Mouse (Mus musculus): ENCODE results near the gene Atr. TPM values are rescaled to one million over a fixed set of nuclear protein-coding genes. Genes with fewer than 3 reads are reported as not detected.
"Not testable (repeated sequence)": the region's sequence is repeated elsewhere in the genome, so short reads cannot be mapped to it uniquely, and the experiment has no call there.

Atr gene
- polyA plus RNA-seq, 1 experiment from 2014 or later = 22.6 TPM

GRCm38 (mm10) chr9:95954585-95955461 is 97.4 kb downstream of the Atr start, which contains the start of gene Xrn1:
Gene Xrn1, plus strand, starts transcription at chr9:95954760.
- Histone ChIP-seq H3K9me3 (replicated peaks) (no peaks in the 10 kb centered on the region), H3K27ac (peak within 1 kb of the TSS; percentile 97), H3K36me3 (peaks cover 33% of the 10 kb centered on the region), H3K4me3 (peak within 1 kb of the TSS; percentile 89), H3K27me3 (ENCODE audit: low read depth, poor library complexity, severe bottlenecking) (no peaks in the 10 kb centered on the region), H3K4me1 (no peaks in the 10 kb centered on the region)
- DNase-seq (ENCODE audit: low spot score) = peak; percentile 94
- WGBS = under 1% methylated on average over 57 of the region's 57 CpGs

DNA sequence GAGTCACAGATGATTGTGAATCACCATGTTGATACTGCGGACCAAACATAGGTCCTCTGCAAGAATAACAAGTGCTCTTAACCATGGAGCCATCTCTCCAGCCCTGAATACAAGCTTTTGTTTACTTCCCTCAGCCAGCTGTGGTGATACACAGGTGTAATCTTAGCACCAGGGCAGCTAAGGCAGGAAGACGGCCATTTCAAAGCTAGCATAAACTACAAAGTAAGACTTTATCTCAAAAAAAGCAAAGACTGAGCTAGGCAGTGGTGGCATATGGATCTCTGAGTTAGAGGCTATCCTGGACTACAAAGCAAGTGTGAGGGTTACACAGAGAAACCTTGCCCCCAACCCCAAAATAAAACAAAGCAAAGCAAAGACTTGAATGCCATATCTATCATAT is 100.2 kb downstream of the Atr start:
- Histone ChIP-seq H3K36me3 (peaks cover 32% of the 10 kb centered on the region), H3K4me3 (no peak overlapping the region), H3K4me1 (no peaks in the 10 kb centered on the region), H3K27ac (no peak overlapping the region), H3K27me3 (ENCODE audit: low read depth, poor library complexity, severe bottlenecking) (no peaks in the 10 kb centered on the region), H3K9me3 (replicated peaks) (no peaks in the 10 kb centered on the region)
- no peak for DNase-seq (ENCODE audit: low spot score)
- WGBS = 89% methylated on average over 2 of the region's 2 CpGs

- Histone ChIP-seq H3K9me3 (replicated peaks) (no peaks in the 10 kb centered on the region), H3K4me1 (no peaks in the 10 kb centered on the region), H3K27ac (no peak overlapping the region), H3K36me3 (peaks cover 32% of the 10 kb centered on the region), H3K27me3 (ENCODE audit: low read depth, poor library complexity, severe bottlenecking) (no peaks in the 10 kb centered on the region), H3K4me3 (no peak overlapping the region)
- no peak for DNase-seq (ENCODE audit: low spot score)
- 93% methylated on average over 7 of the region's 7 CpGs for WGBS
These were observed 100.8 kb downstream of the Atr start for GRCm38 (mm10) chr9:95958041-95958730.

DNA sequence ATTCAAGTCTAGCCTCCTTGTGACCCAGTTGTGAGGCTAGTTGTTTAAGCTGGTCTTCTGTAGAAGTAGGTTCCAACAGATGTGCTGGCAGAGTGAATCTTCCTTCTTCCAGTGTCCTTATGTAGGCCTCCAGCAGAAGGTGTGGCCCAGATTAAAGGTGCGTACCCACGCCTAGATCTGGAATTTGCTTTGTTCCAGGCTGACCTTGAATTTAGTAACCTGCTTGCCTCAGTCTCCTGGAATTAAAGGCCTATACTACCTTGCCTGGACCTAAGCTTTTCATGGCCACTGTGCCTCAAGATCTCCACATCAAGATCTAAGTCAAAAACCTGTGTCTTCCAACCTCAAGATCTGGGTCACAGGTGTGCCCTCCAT is 101.3 kb downstream of the Atr start:
- not testable (repeated sequence) for H3K4me1 ChIP-seq; H3K27me3 ChIP-seq (ENCODE audit: low read depth, poor library complexity, severe bottlenecking); DNase-seq (ENCODE audit: low spot score); H3K27ac ChIP-seq; H3K4me3 ChIP-seq; H3K9me3 ChIP-seq (replicated peaks)
- WGBS = 98% methylated on average over 2 of the region's 2 CpGs
- peaks cover 32% of the 10 kb centered on the region for H3K36me3 ChIP-seq

- DNase-seq (ENCODE audit: low spot score) = no peak
- no peaks in the 10 kb centered on the region for H3K9me3 ChIP-seq (replicated peaks)
- H3K36me3 ChIP-seq = peaks cover 36% of the 10 kb centered on the region
- 93% methylated on average over 6 of the region's 6 CpGs for WGBS
- no peaks in the 10 kb centered on the region for H3K27me3 ChIP-seq (ENCODE audit: low read depth, poor library complexity, severe bottlenecking)
- H3K27ac ChIP-seq = no peak overlapping the region
- H3K4me3 ChIP-seq = no peak overlapping the region
- H3K4me1 ChIP-seq = no peaks in the 10 kb centered on the region
These were observed 101.8 kb downstream of the Atr start for GRCm38 (mm10) chr9:95959246-95959645.

DNA sequence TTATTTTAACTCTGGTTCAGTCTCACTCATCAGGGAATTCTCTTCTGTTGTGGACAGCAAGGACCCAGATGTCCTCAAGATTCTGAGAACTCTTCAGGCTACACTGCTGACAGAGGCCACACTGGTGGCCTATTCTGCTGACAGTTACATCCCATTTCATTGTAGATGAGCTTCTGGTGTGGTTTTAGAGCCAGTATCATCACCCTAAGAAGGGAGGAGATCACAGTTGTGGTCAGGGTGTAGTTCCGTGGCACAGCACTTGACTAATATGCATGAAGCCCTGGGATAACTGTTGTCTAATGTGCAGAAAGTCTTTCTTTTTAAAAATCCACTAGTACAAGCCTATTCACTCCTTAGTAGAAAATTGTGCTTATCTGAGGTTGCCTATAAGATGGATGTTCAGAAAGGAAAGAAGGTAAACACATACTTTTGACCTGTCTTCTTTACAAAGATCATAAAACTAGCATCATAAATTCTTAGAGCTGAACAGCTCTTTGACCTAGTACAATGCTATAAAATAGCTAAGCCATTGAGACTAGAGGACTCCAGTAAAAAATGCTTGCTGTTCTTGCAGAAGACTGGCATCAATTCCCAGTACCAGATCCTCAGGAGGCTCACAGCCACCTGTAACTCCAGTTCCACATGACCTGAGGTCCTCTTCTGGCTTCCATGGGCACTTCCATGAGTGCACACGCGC is 102.5 kb downstream of the Atr start:
- Histone ChIP-seq H3K4me1 (no peaks in the 10 kb centered on the region), H3K36me3 (peaks cover 42% of the 10 kb centered on the region), H3K27me3 (ENCODE audit: low read depth, poor library complexity, severe bottlenecking) (no peaks in the 10 kb centered on the region), H3K9me3 (replicated peaks) (no peaks in the 10 kb centered on the region), H3K27ac (no peak overlapping the region), H3K4me3 (no peak overlapping the region)
- DNase-seq (ENCODE audit: low spot score) = no peak
- WGBS = 95% methylated on average over 3 of the region's 3 CpGs

DNA sequence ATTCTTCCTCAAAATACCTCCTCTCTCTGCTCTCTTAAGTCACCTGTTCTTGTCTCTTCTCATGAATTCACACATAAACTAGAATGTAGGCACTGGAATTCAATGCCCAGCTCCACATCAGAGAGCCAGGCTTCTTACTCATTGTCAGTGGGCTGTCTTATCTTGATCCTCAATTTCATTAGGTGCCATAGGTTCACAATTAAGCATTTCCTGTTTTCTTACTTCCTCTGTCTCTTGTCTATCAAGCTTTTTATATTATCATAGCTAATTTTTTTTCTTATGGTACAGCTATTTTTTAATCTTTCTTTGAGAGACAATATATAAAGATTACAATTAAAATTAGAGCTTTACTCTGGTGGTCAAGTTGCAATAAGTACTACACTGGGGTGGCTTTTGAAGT is 103.7 kb downstream of the Atr start:
- Histone ChIP-seq H3K27me3 (ENCODE audit: low read depth, poor library complexity, severe bottlenecking) (no peaks in the 10 kb centered on the region), H3K4me3 (no peak overlapping the region), H3K4me1 (no peaks in the 10 kb centered on the region), H3K36me3 (peaks cover 54% of the 10 kb centered on the region), H3K27ac (no peak overlapping the region), H3K9me3 (replicated peaks) (no peaks in the 10 kb centered on the region)
- no peak for DNase-seq (ENCODE audit: low spot score)

DNA sequence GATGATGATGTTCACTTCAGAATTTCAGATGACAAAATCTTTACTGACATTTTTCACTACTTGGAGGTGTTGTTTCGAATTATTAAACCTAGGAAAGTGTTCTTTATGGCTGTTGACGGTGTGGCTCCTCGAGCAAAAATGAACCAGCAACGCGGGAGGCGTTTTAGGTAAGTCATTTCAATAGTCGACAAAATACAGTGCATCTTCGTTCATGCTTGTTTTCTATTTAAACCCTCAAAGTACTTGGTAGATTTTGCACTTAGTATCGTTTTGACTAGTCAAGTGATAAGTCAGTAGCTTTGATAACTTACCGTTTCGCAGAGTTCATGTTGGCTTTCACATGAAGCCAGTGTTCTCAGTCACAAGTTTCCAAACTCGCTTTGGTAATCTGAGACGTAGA is 106.6 kb downstream of the Atr start:
- Histone ChIP-seq H3K27me3 (ENCODE audit: low read depth, poor library complexity, severe bottlenecking) (no peaks in the 10 kb centered on the region), H3K27ac (no peak overlapping the region), H3K4me1 (no peaks in the 10 kb centered on the region), H3K4me3 (no peak overlapping the region), H3K9me3 (replicated peaks) (no peaks in the 10 kb centered on the region), H3K36me3 (peaks cover 54% of the 10 kb centered on the region)
- WGBS = 93% methylated on average over 13 of the region's 13 CpGs
- DNase-seq (ENCODE audit: low spot score) = no peak

- 91% methylated on average over 2 of the region's 2 CpGs for whole genome bisulfite sequencing
- H3K27ac ChIP-seq = no peak overlapping the region
- H3K4me3 ChIP-seq = no peak overlapping the region
- no peaks in the 10 kb centered on the region for H3K4me1 ChIP-seq
- peaks cover 86% of the 10 kb centered on the region for H3K36me3 ChIP-seq
- no peaks in the 10 kb centered on the region for H3K27me3 ChIP-seq (ENCODE audit: low read depth, poor library complexity, severe bottlenecking)
- no peak for DNase-seq (ENCODE audit: low spot score)
- H3K9me3 ChIP-seq (replicated peaks) = no peaks in the 10 kb centered on the region
These were observed 120.9 kb downstream of the Atr start for GRCm38 (mm10) chr9:95978279-95978678.

DNA sequence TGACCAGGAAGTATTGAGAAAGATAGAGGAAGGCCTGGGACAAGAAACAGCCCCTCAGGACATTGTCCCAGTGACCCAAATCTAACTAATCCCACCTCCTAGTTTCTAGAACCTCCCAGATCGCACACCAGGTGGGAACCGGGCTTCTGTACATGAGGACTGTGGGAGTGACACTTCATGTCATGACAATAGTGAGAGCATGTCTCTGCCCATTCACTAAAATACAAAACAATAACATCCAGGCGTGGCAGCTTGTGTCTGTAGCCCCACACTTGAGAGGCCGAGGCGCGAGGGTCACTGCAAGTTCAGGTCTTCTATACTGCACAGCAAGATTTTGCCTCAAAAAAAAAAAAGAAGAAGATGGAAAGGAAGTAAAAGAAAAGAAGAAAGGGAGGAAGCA is 122.5 kb downstream of the Atr start:
- H3K27ac ChIP-seq = no peak overlapping the region
- no peaks in the 10 kb centered on the region for H3K4me1 ChIP-seq
- DNase-seq (ENCODE audit: low spot score) = no peak
- 93% methylated on average over 6 of the region's 6 CpGs for WGBS
- no peak overlapping the region for H3K4me3 ChIP-seq
- H3K27me3 ChIP-seq (ENCODE audit: low read depth, poor library complexity, severe bottlenecking) = no peaks in the 10 kb centered on the region
- no peaks in the 10 kb centered on the region for H3K9me3 ChIP-seq (replicated peaks)
- H3K36me3 ChIP-seq = peaks cover 89% of the 10 kb centered on the region

GRCm38 (mm10) chr9:95992255-95992654 is 134.9 kb downstream of the Atr start:
- Histone ChIP-seq H3K4me1 (no peaks in the 10 kb centered on the region), H3K27me3 (ENCODE audit: low read depth, poor library complexity, severe bottlenecking) (no peaks in the 10 kb centered on the region), H3K36me3 (peaks cover 87% of the 10 kb centered on the region), H3K27ac (no peak overlapping the region), H3K9me3 (replicated peaks) (no peaks in the 10 kb centered on the region), H3K4me3 (no peak overlapping the region)
- no peak for DNase-seq (ENCODE audit: low spot score)
- WGBS = 95% methylated on average over 2 of the region's 2 CpGs
